Mouse (Mus musculus): Measurements from ENCODE around the gene Slc45a3. TPM values are rescaled to one million over a fixed set of nuclear protein-coding genes. Genes with fewer than 3 reads are reported as not detected.
A peak's percentile ranks its signal among the peaks of the same experiment; 100 is the strongest.

Gene Slc45a3
- total RNA-seq, 4 experiments from 2014 or later = 18.4 to 53.4 (median 36.3) TPM

DNA sequence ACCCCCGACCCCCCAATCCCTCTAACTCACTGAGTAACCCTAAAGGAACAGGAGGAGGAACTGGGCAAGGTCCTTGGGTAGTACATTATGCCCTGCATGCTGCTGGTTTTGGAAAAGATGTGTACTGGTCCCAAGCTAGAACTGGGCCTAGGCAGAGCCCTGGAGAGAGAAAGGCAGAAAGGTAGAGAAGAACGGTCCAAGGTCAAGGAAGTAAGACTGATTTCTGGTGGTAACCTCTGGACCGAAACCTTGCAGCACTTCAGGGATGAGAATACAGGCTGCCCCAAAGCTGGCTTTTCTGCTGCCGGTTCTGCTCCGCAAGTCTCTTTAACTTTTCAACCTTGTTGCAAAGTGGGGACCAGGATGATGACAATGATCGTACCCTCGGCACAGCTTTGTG is 1.8 kb downstream of the Slc45a3 start:
- DNase-seq = no peak

DNA sequence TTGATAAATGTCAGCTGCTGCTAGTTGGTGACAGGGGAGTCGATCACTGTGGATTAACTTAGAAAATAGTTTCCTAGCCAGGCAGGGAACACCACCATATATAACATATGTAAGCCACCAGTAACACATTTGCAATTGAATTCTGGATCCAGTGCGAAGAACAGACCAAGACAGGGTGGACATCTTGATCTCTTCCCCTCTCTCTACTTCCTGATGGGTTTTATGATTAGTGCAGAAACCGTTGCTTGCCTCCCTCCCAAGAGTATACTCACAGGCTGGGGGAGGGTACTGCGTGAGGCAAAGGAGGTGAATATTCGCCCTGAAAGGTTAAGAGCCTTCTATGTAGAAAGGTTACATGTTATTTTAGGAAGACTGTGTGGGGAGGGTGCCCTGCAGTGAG is 3.1 kb downstream of the Slc45a3 start:
- no peak for DNase-seq

DNA sequence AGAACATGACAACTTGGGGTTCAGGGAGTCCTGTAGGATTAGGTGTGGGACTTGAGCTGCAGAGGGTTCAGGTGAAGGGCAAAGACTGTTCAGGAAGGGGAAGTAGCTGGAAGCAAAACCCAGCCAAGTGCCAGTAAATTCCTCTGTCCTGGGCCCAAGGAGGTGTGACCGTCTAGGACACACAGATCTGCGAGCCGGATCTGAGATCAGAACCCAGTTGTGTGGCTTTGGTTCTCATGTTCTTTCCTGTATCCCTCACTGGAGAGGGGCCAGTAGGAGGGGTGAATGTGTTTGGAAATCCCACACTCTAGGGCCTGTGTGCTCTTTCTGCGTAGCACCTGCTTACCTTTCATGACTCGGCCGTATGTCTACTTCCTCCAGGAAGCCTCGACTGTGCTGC is 4.6 kb downstream of the Slc45a3 start:
- DNase-seq = no peak

DNA sequence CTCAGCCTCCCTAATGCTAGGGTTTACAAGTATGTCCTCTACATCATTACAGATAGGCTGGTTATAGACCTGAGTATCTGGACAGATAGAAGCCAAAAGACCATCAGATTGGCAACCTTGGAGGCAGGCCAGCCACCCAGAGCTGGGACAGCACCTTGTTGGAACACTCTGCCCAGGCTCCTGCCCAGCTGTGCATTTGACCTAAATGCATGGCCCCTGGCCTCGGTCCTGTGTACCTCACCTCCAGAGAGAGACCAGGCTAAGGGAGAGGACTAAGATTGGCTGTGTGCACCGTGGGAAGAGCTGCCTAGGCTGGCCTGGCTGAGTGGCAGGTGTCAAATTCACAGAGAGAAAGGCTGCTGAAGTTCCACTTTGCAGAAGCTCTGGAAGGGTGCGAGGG is 5.8 kb downstream of the Slc45a3 start:
- DNase-seq = no peak

DNA sequence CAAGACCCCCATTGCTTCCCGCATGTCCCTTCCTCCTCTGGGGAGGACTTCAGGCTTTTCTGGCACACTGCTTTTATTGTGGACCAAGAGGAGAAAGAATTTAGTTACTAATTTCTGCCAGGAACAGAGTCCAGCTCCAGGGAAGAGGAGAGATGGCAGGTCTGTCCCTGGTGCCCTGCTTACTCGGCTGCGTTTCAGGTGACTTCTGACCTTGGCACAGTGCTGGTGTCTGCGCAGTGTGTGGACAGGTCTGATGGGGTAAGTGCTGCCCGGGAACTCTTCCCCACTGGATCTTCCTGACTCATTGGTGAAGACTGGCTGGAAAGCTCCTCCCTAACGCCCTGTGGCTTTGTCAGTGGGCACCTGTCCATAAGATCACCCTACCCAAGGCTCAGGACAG is 6.2 kb downstream of the Slc45a3 start:
- DNase-seq = no peak

DNA sequence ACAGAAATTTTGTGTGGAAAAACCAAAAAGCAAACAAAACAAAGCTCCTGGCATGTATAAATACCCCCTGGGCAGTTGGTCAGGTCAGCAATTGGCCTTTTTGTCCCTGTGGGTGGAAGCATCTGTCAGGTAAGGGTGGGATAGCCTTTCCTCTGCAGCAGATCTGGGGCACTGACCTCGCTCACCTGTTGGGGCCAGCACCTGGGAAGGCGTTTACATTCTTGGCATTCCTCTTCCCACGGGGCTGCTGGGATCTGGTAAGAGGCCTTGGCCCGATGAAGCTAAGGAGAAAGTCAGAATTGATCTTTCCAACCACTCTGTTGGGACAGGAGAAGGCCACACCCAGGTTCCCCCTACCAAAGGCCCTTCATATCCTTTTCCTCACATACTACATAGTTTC is 7.1 kb downstream of the Slc45a3 start:
- no peak for DNase-seq

DNA sequence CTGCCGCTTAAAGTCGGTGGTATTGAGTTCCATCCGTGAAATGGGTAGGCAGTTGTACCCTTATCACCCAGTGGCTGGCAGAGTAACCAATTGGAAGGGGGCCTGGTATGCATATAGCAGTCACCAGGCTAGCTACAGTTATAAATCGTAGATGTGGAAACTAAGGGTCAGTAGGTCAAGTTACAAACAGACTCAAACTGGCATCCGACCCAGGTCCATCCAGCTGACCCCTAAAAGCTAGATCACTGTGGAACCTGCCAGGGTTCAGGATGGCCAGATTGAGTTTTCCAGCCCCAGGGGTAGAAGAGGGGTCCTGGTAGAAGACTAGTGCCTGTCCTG is 7.5 kb downstream of the Slc45a3 start:
- no peak for DNase-seq

DNA sequence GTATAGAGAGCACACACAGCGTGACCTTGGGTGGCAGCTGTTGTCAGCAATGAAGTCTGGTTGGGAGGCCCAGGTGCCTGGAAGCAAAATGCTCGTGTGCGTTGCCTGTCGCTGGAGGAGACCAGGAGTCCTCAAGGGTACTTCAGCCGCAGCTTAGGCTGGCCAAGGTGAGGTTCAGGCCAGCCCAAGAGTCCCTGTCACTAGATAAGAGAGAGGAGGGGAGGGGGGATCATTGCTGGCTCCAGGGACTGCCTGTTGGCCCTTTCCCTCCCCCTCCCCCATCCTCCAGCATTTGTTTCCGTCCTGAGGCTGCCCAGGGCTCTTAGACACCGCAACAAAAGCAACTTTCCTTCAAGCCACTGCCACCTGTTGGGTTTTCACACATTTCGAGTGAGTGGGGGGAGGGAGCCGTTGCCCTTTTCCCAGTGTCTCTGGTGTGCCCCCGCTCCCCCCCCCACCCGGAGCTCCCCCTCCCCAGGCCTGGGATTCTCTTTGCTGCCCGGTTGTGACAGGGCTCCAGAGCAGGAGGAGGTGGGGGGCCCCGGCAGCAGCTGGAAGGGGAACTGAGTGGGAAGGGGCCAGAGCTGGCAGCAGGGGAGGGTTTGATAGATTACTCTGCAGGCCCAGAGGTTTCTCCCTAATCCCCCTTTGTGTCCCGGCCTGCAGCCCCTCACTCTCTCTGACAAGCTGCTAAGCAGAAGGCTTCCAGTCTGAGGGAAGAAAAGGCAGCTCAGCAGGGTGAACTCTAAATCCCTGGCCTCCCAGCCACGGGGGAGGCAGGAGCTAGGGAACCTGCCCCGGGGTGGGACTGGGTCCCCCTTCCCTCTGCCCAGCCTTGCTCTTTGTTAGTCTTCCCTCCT is 8.1 kb downstream of the Slc45a3 start:
- DNase-seq = no peak

DNA sequence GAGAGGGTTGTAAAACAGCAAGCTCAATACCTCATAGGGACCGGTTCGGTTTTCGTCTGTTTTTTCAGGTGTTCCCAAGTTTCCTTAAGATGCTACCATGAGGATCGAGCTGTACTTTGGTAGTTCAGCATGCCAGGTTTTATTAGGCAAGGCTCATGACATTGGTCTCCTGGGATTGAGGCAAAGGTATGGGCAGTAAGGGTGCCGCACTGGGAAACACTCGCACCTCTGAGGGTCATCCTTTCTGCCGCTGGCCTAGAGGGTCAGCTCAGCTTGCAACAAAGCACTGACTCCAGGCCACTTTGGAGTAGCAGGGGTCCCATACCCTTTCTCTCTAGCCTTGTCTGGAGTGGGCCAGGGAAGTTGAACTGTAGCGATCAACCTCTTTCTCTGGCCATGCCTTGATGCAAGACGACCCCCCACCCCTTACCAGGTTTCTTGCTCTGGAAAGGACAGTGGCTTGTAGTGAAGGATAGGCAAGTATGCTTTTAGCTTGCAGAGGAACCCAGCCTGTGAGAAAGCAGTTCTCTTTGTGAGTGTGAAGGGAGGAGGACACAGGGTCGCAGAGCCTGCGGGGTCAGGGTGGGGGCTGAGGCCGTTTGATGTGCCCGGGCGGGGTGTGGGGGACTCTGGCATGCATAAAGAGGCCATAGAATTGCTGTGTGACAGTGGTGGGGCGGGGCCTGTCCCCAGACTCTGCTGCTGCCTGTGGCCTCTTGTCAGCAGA is 9.2 kb downstream of the Slc45a3 start:
- DNase-seq = no peak

DNA sequence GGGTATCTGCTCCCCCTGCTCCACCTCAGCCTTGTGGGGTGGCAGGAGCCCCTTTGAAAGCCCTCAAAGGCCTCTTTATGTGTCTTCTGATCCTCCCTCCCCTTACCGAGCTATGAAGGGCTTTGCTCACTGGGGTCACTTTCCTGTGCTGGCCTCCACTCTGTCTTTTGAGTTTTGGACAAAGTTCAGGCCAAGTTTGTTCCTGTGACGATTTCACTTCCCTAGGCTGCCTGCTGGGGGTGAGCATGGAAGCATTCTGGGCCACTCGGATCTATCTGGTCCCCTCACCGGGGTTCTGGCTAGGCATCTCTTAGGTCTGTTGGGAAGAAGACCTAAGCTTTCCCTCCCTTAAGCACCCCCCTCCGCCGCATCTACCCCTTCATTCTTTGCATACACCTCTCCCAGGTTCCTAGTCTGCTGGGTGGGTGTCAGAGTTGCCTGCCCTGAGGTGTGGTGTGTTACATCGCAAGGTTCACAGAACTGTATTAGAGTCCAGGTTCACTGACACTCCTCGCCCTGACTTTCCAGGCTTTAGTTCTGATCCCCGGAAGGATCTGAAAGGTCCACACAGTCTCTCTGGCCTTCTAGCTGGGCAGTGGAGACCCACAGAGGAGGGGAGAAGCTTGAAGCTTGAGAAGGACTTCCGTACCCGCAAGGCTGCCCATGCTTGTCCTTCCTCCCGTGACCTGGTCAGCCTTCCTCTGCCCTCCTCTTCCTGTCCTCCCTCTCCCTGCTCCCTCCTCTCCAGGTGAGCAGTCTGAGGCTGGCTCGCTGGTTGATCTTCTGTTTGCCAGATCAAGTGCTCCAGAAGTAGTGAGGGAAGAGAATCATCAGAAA is 9.9 kb downstream of the Slc45a3 start:
- no peak for DNase-seq

DNA sequence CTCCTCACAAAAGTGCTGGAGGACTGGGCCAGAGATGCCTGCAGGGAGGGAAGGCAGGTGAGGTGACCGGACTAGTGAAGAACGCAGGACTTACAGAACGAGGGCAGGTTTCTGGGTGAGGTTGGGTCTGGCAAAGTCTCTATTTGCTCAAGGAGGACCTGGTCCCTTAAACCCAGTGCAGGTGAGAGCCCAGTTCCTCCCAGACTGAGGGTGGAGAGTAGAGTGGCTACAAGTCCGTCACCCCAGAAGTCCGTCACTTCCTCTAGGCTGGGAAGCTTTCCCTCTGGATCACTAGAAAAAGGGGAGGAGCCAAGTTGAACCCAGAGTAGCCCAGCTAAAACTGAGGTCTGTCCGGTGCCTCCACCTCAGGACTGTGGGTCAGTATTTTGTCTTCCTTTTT is 11.2 kb downstream of the Slc45a3 start:
- no peak for DNase-seq

DNA sequence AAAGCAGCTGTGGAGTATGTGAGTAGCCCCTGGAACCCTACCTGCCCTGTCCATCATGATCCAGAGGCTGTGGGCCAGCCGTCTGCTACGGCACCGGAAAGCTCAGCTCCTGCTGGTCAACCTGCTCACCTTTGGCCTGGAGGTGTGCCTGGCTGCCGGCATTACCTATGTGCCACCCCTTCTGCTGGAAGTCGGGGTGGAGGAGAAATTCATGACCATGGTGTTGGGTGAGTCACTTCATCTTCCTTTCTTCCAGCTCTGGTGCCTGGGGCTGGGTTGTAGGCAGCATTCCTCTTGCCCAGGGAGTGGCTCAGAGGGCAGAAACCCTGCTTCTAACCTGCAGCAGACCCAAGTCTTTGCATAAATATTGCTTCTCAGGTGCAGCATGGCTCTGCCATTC is 14.1 kb downstream of the Slc45a3 start:
- no peak for DNase-seq

DNA sequence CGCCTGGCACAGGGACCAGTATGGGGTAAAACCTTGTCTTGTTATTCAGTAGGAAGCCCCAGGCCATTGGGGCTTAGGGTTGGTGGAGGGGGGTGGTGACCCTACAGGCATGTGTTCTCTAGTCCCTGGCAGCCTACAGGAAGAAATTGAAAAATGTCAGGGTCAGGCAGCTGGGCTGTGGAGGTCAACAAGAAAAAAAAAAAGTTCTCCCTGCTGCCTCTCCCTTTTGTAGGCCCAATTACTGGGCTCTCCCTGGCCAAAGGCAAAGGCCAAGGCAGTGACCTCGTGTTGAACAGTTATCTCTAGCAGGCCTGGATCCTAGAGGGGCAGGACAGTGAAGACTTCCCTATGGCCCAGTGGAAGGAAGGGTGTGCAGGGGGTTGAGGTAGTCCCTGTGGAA is 17.7 kb downstream of the Slc45a3 start:
- peak; percentile 77 for DNase-seq

DNA sequence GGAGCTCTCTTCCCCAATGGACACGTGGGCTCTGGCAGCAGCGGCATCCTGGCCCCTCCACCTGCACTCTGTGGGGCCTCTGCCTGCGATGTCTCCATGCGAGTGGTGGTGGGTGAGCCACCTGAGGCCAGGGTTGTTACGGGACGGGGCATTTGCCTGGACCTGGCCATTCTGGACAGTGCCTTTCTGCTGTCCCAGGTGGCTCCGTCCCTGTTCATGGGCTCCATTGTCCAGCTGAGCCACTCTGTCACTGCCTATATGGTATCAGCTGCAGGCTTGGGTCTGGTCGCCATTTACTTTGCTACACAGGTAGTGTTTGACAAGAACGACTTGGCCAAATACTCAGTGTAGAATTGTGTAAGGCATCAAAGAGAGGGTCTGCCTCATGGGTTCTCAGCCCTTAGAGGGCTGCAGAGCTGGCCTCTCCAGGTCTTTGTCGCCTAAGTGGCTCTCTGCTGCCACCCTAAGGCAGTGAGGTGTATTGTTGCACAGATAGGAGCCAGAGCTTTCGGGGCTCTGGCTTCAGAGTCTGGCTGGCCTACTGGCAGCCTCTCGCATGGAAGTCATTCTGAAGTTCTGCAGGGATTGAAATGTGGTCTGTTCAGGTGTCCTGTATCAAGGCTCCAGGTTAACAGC is 18.7 kb downstream of the Slc45a3 start:
- DNase-seq = peak; percentile 70

DNA sequence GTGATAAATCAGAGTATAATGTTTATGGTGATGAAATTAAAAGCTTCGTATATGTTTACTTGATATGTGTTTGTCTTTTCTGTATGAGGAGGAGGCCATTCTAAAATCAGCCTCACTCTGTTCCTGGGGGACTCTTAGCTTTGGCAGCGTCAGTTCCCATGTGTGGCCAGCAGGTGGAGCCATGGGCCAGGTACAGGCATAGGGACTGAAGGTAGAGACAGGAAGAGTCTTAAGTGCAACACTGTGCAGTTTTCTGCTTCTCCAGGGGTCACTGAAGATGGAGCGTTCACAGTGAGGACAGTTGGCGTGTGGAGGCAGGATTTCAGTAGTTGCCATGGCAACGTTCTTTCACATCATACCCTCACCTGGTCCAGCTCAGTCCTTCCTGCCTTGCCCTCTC is 20.1 kb downstream of the Slc45a3 start:
- peak; percentile 46 for DNase-seq

DNA sequence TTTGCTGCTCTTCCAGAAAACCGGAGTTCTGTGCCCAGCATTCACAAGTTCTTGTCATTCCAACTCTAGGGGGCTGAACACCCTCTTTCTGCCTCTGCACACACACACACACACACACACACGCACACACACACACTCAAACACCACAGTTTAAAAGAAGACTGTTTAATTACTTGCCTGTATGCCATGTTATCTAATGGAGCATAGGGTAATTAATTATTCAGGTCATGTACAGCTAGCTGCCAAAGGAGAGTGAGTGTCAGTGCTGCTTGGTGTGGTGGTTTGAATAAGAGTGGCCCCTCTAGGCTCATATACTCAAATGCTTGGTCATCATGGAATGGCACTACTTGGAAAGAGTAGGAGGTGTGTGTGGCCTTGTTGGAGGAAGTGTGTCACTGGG is 21.0 kb downstream of the Slc45a3 start:
- DNase-seq = no peak

DNA sequence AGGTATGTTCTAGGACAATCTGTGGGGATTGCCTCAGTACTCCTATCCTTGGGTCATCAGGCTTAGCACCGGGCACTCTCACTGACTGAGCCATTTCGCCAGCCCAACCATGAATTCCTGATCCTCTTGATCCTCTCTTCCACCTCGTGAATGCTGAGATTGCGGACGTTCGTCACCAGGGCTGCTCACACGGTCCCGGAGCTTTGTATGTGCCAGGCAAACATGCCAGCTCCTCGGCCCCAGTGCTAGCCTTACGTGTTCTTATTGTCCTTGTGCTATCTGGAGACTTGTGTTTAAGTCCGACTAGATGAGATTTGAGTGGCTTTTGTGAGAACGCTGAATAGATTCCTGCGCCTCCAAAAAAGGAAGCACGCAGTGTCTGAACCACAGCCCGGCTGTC is 24.7 kb downstream of the Slc45a3 start:
- no peak for DNase-seq

DNA sequence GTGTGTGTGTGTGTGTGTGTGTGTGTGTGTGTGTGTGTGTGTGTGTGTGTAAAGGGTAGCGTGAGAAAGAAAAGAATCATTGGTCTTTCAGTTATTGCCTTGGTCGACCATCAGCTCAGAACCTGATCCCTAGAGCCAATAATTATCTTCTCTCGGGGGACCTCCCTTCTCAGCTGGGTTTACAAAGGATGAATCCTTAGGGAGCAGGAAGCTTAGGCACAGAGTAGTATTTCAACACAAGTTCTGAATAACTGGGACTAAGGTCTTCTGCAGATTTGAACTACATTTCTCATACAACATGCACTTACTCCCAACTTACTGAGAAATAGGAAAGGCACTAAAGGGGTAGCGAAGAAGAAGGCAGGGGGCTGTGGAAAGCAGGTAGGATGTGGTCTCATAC is 26.7 kb downstream of the Slc45a3 start:
- DNase-seq = no peak

DNA sequence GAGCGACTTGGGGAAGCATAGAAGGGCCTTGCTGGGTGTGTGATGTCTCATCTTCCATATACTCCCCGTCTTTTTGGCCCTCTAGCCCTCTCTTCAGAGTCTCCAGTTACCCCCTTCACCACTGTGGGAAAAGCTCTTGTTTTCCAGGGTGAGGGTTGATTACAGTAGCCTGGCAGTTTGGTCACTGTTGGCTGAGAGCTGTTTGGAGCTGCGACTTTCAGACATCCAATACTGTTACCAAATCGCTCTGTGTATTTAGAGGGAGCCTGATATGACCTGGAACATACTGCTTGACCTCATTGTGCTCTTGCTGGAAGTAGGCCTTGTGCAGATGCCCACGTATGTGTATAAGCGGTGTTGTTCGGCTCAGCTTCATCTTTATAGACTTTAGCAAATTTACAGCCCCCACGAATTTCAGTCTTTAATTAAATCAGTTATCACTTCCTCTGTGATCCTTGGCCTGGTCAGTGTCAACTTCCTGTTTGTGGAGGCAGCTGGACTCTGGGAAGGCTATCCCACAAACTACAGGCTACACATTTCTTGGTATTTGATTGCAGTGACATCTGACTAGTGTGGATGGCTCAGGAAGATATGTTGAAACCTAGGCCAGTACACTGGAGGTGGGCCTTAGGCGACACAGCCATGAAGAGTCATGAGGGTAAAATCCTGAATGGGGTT is 27.5 kb downstream of the Slc45a3 start:
- no peak for DNase-seq

DNA sequence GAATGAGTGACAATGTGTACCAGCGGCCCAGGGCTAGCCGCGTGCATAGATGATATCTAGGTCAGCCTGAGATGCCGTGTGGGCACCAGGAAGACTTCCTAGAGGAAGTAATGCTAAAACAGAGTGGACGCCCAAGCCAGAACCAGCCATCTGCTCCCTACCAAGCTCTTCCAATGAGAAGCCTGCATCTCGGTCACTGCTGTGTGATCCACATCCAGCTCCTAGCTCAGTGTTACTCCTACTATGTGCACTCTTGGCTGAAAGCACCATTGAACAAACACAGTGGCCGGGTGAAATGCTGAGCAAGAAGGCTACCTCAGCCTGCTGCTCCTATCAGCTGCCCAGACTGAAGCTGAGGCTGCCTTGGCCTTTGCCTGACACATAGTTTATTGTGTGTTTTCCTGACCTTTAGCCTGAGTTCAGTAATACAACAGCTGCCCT is 29.8 kb downstream of the Slc45a3 start:
- peak; percentile 46 for DNase-seq

DNA sequence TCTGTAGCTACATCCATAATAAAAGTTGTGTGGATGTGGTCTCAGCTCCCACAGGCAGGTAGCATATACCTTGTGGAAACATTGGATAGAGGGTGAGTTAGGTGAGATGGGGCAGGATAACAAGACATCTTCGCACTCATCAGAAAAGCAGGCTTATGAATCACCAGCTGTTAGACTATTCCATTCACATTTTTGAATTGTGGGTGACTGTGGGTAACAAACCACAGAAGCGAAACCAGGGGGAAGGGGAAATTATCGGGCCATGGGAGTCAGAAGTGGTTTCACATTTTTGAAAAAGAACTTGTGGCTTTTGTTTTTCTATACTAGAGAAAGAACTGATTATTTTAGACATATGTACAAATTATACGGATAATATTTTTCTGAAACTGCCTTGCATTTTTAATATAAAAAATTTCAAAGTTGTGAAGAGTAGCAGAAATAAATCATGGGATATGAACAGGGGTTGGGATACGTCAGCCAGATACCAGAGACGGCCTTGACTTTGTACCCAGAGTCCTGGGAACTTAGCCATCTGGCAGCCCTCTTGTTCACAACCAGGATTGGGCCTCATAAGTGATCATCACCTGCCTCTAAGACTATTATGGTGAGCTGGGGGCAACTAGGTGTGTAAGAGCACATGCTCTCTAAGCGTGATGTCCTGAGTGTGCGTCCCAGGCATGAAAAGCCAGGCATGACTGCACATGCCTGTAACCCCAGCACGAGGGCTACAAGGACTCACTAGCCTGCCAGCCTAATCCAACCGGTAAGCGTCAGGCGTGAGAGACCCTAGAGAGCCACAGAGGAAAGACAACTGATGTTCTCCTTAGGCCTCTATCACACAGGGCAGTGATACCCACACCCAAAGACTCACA is 30.6 kb downstream of the Slc45a3 start:
- peak; percentile 80 for DNase-seq
